Mouse (Mus musculus): ENCODE results near the gene Sptlc2. TPM values are rescaled to one million over a fixed set of nuclear protein-coding genes. Genes with fewer than 3 reads are reported as not detected.

Gene Sptlc2
- polyA plus RNA-seq, 1 experiment from 2014 or later = 56.1 TPM

- H3K4me2 ChIP-seq = no peak overlapping the region
- ATAC-seq (ENCODE audit: low FRiP score) (no peak), DNase-seq (ENCODE audit: low spot score, missing footprints) (no peak)
- H3K9ac ChIP-seq (ENCODE audit: low read length) = no peak overlapping the region
- no peaks in the 10 kb centered on the region for H3K36me3 ChIP-seq (ENCODE audit: control insufficient read depth, insufficient read depth, low read length)
- 42% methylated on average over 4 of the region's 4 CpGs for WGBS
- no peaks in the 10 kb centered on the region for H3K9me3 ChIP-seq (ENCODE audit: control insufficient read depth, low read length)
- H3K27ac ChIP-seq (ENCODE audit: low read depth, low read length) = no peak overlapping the region
- peaks cover 9% of the 10 kb centered on the region for H3K4me1 ChIP-seq (ENCODE audit: control insufficient read depth, insufficient read depth, low read length)
- H3K4me3 ChIP-seq (ENCODE audit: low read depth, low read length) = no peak overlapping the region
- peaks cover 23% of the 10 kb centered on the region for H3K27me3 ChIP-seq (ENCODE audit: control insufficient read depth, insufficient read depth, low read length)
Observed at GRCm38 (mm10) chr12:87301189-87301588, 87.0 kb downstream of the Sptlc2 start.

- no peak for ATAC-seq (ENCODE audit: low FRiP score)
- DNase-seq (ENCODE audit: low spot score, missing footprints) = no peak
- H3K9me3 ChIP-seq (ENCODE audit: control insufficient read depth, low read length) = no peaks in the 10 kb centered on the region
- no peaks in the 10 kb centered on the region for H3K36me3 ChIP-seq (ENCODE audit: control insufficient read depth, insufficient read depth, low read length)
- WGBS = 3% methylated on average over 9 of the region's 9 CpGs
- peak overlapping the region; percentile 65 for H3K9ac ChIP-seq (ENCODE audit: low read length)
- H3K4me3 ChIP-seq (ENCODE audit: low read depth, low read length) = peak overlapping the region; percentile 57
- peaks cover 23% of the 10 kb centered on the region for H3K27me3 ChIP-seq (ENCODE audit: control insufficient read depth, insufficient read depth, low read length)
- peak overlapping the region; percentile 93 for H3K4me2 ChIP-seq
- no peak overlapping the region for H3K27ac ChIP-seq (ENCODE audit: low read depth, low read length)
- peaks cover 9% of the 10 kb centered on the region for H3K4me1 ChIP-seq (ENCODE audit: control insufficient read depth, insufficient read depth, low read length)
Observed at GRCm38 (mm10) chr12:87300441-87300690, 87.8 kb downstream of the Sptlc2 start.

GRCm38 (mm10) chr12:87299657-87300440 lies 88.3 kb downstream of the Sptlc2 start, which contains the start of gene Ism2:
Gene Ism2 (minus strand): TSS chr12:87299705.
- H3K4me1 ChIP-seq (ENCODE audit: control insufficient read depth, insufficient read depth, low read length) = peaks cover 9% of the 10 kb centered on the region
- no peaks in the 10 kb centered on the region for H3K9me3 ChIP-seq (ENCODE audit: control insufficient read depth, low read length)
- H3K9ac ChIP-seq (ENCODE audit: low read length) = peak within 1 kb of the TSS; percentile 65
- DNase-seq (ENCODE audit: low spot score, missing footprints) (peak; percentile 97), ATAC-seq (ENCODE audit: low FRiP score) (peak; percentile 88)
- H3K4me3 ChIP-seq (ENCODE audit: low read depth, low read length) = peak within 1 kb of the TSS; percentile 57
- H3K27me3 ChIP-seq (ENCODE audit: control insufficient read depth, insufficient read depth, low read length) = peaks cover 23% of the 10 kb centered on the region
- H3K36me3 ChIP-seq (ENCODE audit: control insufficient read depth, insufficient read depth, low read length) = no peaks in the 10 kb centered on the region
- H3K27ac ChIP-seq (ENCODE audit: low read depth, low read length) = no peak within 1 kb of the TSS
- WGBS = under 1% methylated on average over 80 of the region's 86 CpGs
- peak within 1 kb of the TSS; percentile 93 for H3K4me2 ChIP-seq

GRCm38 (mm10) chr12:87299037-87299656 lies 89.0 kb downstream of the Sptlc2 start:
- H3K36me3 ChIP-seq (ENCODE audit: control insufficient read depth, insufficient read depth, low read length) = no peaks in the 10 kb centered on the region
- peak; percentile 90 for DNase-seq (ENCODE audit: low spot score, missing footprints)
- peak overlapping the region; percentile 65 for H3K9ac ChIP-seq (ENCODE audit: low read length)
- no peaks in the 10 kb centered on the region for H3K9me3 ChIP-seq (ENCODE audit: control insufficient read depth, low read length)
- peaks cover 23% of the 10 kb centered on the region for H3K27me3 ChIP-seq (ENCODE audit: control insufficient read depth, insufficient read depth, low read length)
- WGBS = 8% methylated on average over 29 of the region's 29 CpGs
- H3K4me1 ChIP-seq (ENCODE audit: control insufficient read depth, insufficient read depth, low read length) = peaks cover 9% of the 10 kb centered on the region
- H3K4me3 ChIP-seq (ENCODE audit: low read depth, low read length) = peak overlapping the region; percentile 57
- H3K4me2 ChIP-seq = peak overlapping the region; percentile 93
- H3K27ac ChIP-seq (ENCODE audit: low read depth, low read length) = no peak overlapping the region
- peak; percentile 36 for ATAC-seq (ENCODE audit: low FRiP score)

- WGBS = 75% methylated on average over 6 of the region's 6 CpGs
- DNase-seq (ENCODE audit: low spot score, missing footprints) = no peak
- 0 out of 2 replicates have a peak, but pooled peaks have one; percentile 7 for ATAC-seq (ENCODE audit: low FRiP score)
Observed at GRCm38 (mm10) chr12:87293934-87294333, 94.2 kb downstream of the Sptlc2 start.

GRCm38 (mm10) chr12:87289100-87289499 lies 99.1 kb downstream of the Sptlc2 start:
- ATAC-seq (ENCODE audit: low FRiP score) (no peak), DNase-seq (ENCODE audit: low spot score, missing footprints) (no peak)
- Histone ChIP-seq H3K4me2 (no peak overlapping the region), H3K36me3 (ENCODE audit: control insufficient read depth, insufficient read depth, low read length) (no peaks in the 10 kb centered on the region), H3K4me1 (ENCODE audit: control insufficient read depth, insufficient read depth, low read length) (no peaks in the 10 kb centered on the region), H3K4me3 (ENCODE audit: low read depth, low read length) (no peak overlapping the region), H3K27ac (ENCODE audit: low read depth, low read length) (no peak overlapping the region), H3K9me3 (ENCODE audit: control insufficient read depth, low read length) (no peaks in the 10 kb centered on the region), H3K9ac (ENCODE audit: low read length) (no peak overlapping the region), H3K27me3 (ENCODE audit: control insufficient read depth, insufficient read depth, low read length) (no peaks in the 10 kb centered on the region)
- WGBS = 93% methylated on average over 5 of the region's 5 CpGs

More at GRCm38 (mm10) chr12:87293934-87294333, 94.2 kb downstream of the Sptlc2 start:
- no peaks in the 10 kb centered on the region for H3K36me3 ChIP-seq (ENCODE audit: control insufficient read depth, insufficient read depth, low read length)
- H3K4me1 ChIP-seq (ENCODE audit: control insufficient read depth, insufficient read depth, low read length) = no peaks in the 10 kb centered on the region
- H3K4me2 ChIP-seq = no peak overlapping the region
- H3K27me3 ChIP-seq (ENCODE audit: control insufficient read depth, insufficient read depth, low read length) = peaks cover 2% of the 10 kb centered on the region; the same call in 1 of the 2 replicates
- H3K9ac ChIP-seq (ENCODE audit: low read length) = no peak overlapping the region
- H3K9me3 ChIP-seq (ENCODE audit: control insufficient read depth, low read length) = no peaks in the 10 kb centered on the region
- H3K4me3 ChIP-seq (ENCODE audit: low read depth, low read length) = no peak overlapping the region
- no peak overlapping the region for H3K27ac ChIP-seq (ENCODE audit: low read depth, low read length)

GRCm38 (mm10) chr12:87284726-87285125 lies 103.4 kb downstream of the Sptlc2 start:
- Histone ChIP-seq H3K9me3 (ENCODE audit: control insufficient read depth, low read length) (no peaks in the 10 kb centered on the region), H3K4me2 (no peak overlapping the region), H3K4me1 (ENCODE audit: control insufficient read depth, insufficient read depth, low read length) (0 out of 2 replicates have a peak, but pooled peaks cover 2% of the 10 kb centered on the region), H3K27me3 (ENCODE audit: control insufficient read depth, insufficient read depth, low read length) (no peaks in the 10 kb centered on the region), H3K9ac (ENCODE audit: low read length) (no peak overlapping the region), H3K36me3 (ENCODE audit: control insufficient read depth, insufficient read depth, low read length) (no peaks in the 10 kb centered on the region), H3K27ac (ENCODE audit: low read depth, low read length) (no peak overlapping the region), H3K4me3 (ENCODE audit: low read depth, low read length) (no peak overlapping the region)
- no peak for ATAC-seq (ENCODE audit: low FRiP score)
- 83% methylated on average over 5 of the region's 5 CpGs for WGBS
- no peak for DNase-seq (ENCODE audit: low spot score, missing footprints)

- Histone ChIP-seq H3K4me2 (no peak overlapping the region), H3K36me3 (ENCODE audit: control insufficient read depth, insufficient read depth, low read length) (no peaks in the 10 kb centered on the region), H3K27me3 (ENCODE audit: control insufficient read depth, insufficient read depth, low read length) (no peaks in the 10 kb centered on the region), H3K4me3 (ENCODE audit: low read depth, low read length) (no peak overlapping the region), H3K4me1 (ENCODE audit: control insufficient read depth, insufficient read depth, low read length) (0 out of 2 replicates have a peak, but pooled peaks cover 2% of the 10 kb centered on the region), H3K9ac (ENCODE audit: low read length) (no peak overlapping the region), H3K27ac (ENCODE audit: low read depth, low read length) (no peak overlapping the region), H3K9me3 (ENCODE audit: control insufficient read depth, low read length) (no peaks in the 10 kb centered on the region)
- 76% methylated on average over 4 of the region's 4 CpGs for WGBS
- ATAC-seq (ENCODE audit: low FRiP score) (no peak), DNase-seq (ENCODE audit: low spot score, missing footprints) (no peak)
Observed at GRCm38 (mm10) chr12:87284268-87284667, 103.9 kb downstream of the Sptlc2 start.

GRCm38 (mm10) chr12:87283706-87284105 lies 104.4 kb downstream of the Sptlc2 start:
- H3K4me2 ChIP-seq = no peak overlapping the region
- H3K9me3 ChIP-seq (ENCODE audit: control insufficient read depth, low read length) = no peaks in the 10 kb centered on the region
- 49% methylated on average over 7 of the region's 7 CpGs for WGBS
- no peak overlapping the region for H3K4me3 ChIP-seq (ENCODE audit: low read depth, low read length)
- ATAC-seq (ENCODE audit: low FRiP score) = no peak
- no peaks in the 10 kb centered on the region for H3K36me3 ChIP-seq (ENCODE audit: control insufficient read depth, insufficient read depth, low read length)
- DNase-seq (ENCODE audit: low spot score, missing footprints) = no peak
- no peak overlapping the region for H3K27ac ChIP-seq (ENCODE audit: low read depth, low read length)
- H3K4me1 ChIP-seq (ENCODE audit: control insufficient read depth, insufficient read depth, low read length) = 0 out of 2 replicates have a peak, but pooled peaks cover 2% of the 10 kb centered on the region
- no peak overlapping the region for H3K9ac ChIP-seq (ENCODE audit: low read length)
- no peaks in the 10 kb centered on the region for H3K27me3 ChIP-seq (ENCODE audit: control insufficient read depth, insufficient read depth, low read length)
